Comparison of ENCODE assay signal across 21 mouse cellular contexts in genomic region chr19:6947742-6948141, GRCm38 (mm10). TPM values are rescaled to one million over a fixed set of nuclear protein-coding genes. Genes with fewer than 3 reads are reported as not detected.
DNase-seq lines count a peak whose midpoint lies in the region; ATAC-seq and TF ChIP-seq lines count a peak whose summit lies in the region.
"Had no signal": no experiment of that assay in that cellular context is flagged by ENCODE, and none has a peak within 500 bp of the region (broad histone marks: within the 10 kb centered on the region; RNA-seq: fewer than 3 reads in every experiment).

No protein-coding gene starts in this region.

- H3K27me3 ChIP-seq in cerebellum, adult 2 months (ENCODE audit: control insufficient read depth, insufficient read depth, low read length), result no peaks in the 10 kb centered on the region
- no peaks in the 10 kb centered on the region for H3K27me3 ChIP-seq in hindbrain, postnatal 0 days (ENCODE audit: insufficient read depth, low read length)
- no peaks in the 10 kb centered on the region for H3K27me3 ChIP-seq in hindbrain, embryonic 14.5 days (ENCODE audit: control insufficient read depth, insufficient read depth, low read length)
- H3K27me3 ChIP-seq in ES-Bruce4 (ENCODE audit: control insufficient read depth, insufficient read depth, low read length, poor library complexity, severe bottlenecking), result no peaks in the 10 kb centered on the region
- H3K27me3 ChIP-seq: heart, embryonic 15.5 days had no signal

- no peak for DNase-seq in cerebellum, adult 2 months
- DNase-seq in cerebellum, adult 9-10 months, result no peak
- no peak for DNase-seq in hindbrain, postnatal 0 days (ENCODE audit: low spot score)
- no peak for DNase-seq in hindbrain, embryonic 14.5 days (ENCODE audit: low spot score)
- DNase-seq in ZHBTc4 (ENCODE audit: low read depth, low spot score), result peak; percentile 58
- DNase-seq in kidney, postnatal 25 days, result no peak
- DNase-seq: adrenal gland, postnatal 10 days; B cell, adult 2 months; gastrocnemius, postnatal 14 days; heart, adult 2 months; heart, postnatal 14 days; kidney, adult 2 months had no signal

- no peaks in the 10 kb centered on the region for H3K9me3 ChIP-seq in hindbrain, postnatal 0 days (ENCODE audit: low read length)
- H3K9me3 ChIP-seq in hindbrain, embryonic 14.5 days (ENCODE audit: control insufficient read depth, low read length), result no peaks in the 10 kb centered on the region
- H3K9me3 ChIP-seq in ES-Bruce4 (replicated peaks; ENCODE audit: control insufficient read depth, insufficient read depth, low read length, poor library complexity, severe bottlenecking), result no peaks in the 10 kb centered on the region
- H3K9me3 ChIP-seq: heart, embryonic 15.5 days had no signal

- TF ChIP-seq CTCF in cerebellum, adult 2 months (IDR thresholded peaks at IDR 0.05; ENCODE audit: borderline replicate concordance, insufficient read depth, low read depth, low read length), result no peak
- no peak for TF ChIP-seq CTCF in hindbrain, postnatal 0 days (IDR thresholded peaks at IDR 0.05; ENCODE audit: low read depth)
- no peak for TF ChIP-seq CTCF in ES-Bruce4 (IDR thresholded peaks at IDR 0.05; ENCODE audit: low read depth, low read length)

- WGBS in cerebellum, adult 2 months, result 35% methylated on average over 4 of the region's 4 CpGs
- 55% methylated on average over 4 of the region's 4 CpGs for WGBS in hindbrain, postnatal 0 days
- 56% methylated on average over 4 of the region's 4 CpGs for WGBS in hindbrain, embryonic 14.5 days

- H3K27ac ChIP-seq in cerebellum, adult 2 months (ENCODE audit: insufficient read depth, low read length), result peak overlapping the region; percentile 74
- H3K27ac ChIP-seq in hindbrain, postnatal 0 days, result no peak overlapping the region; the same call in 1 of the 2 replicates
- H3K27ac ChIP-seq in hindbrain, embryonic 14.5 days, result no peak overlapping the region
- peak overlapping the region; percentile 51 for H3K27ac ChIP-seq in ES-Bruce4 (ENCODE audit: insufficient read depth, low read length)
- H3K27ac ChIP-seq: heart, adult 2 months; heart, embryonic 15.5 days had no signal

- no peak for ATAC-seq in hindbrain, postnatal 0 days
- ATAC-seq in hindbrain, embryonic 14.5 days (ENCODE audit: low FRiP score), result no peak
- ATAC-seq: CD4-positive, CD25-positive, alpha-beta regulatory T cell, adult 4 months; forebrain, embryonic 16.5 days; hindbrain, embryonic 16.5 days had no signal

- H3K4me2 ChIP-seq in hindbrain, postnatal 0 days (ENCODE audit: low read depth, low read length), result no peak overlapping the region
- H3K4me2 ChIP-seq in hindbrain, embryonic 14.5 days (replicated peaks), result no peak overlapping the region
- H3K4me2 ChIP-seq: heart, embryonic 11.5 days; heart, embryonic 15.5 days had no signal

- 0 out of 2 replicates have a peak overlapping the region, but pooled peaks have one; percentile 13 for H3K9ac ChIP-seq in hindbrain, postnatal 0 days (replicated peaks; ENCODE audit: low read length)
- no peak overlapping the region for H3K9ac ChIP-seq in hindbrain, embryonic 14.5 days
- H3K9ac ChIP-seq in ES-Bruce4 (ENCODE audit: low read depth, poor library complexity, severe bottlenecking), result 0 out of 2 replicates have a peak overlapping the region, but pooled peaks have one; percentile 6
- H3K9ac ChIP-seq: heart, embryonic 15.5 days had no signal

- no peak overlapping the region for H3K4me3 ChIP-seq in cerebellum, adult 2 months (replicated peaks; ENCODE audit: insufficient read depth, low read depth, low read length)
- no peak overlapping the region for H3K4me3 ChIP-seq in hindbrain, postnatal 0 days (ENCODE audit: low read length)
- no peak overlapping the region for H3K4me3 ChIP-seq in hindbrain, embryonic 14.5 days (replicated peaks; ENCODE audit: low read length)
- H3K4me3 ChIP-seq in ES-Bruce4 (ENCODE audit: low read depth, low read length), result no peak overlapping the region
- H3K4me3 ChIP-seq: heart, adult 2 months; heart, embryonic 15.5 days had no signal

- H3K4me1 ChIP-seq in cerebellum, adult 2 months (ENCODE audit: control insufficient read depth, insufficient read depth, low read length), result peaks cover 20% of the 10 kb centered on the region
- H3K4me1 ChIP-seq in hindbrain, postnatal 0 days (ENCODE audit: insufficient read depth, low read length), result peaks cover 13% of the 10 kb centered on the region
- peaks cover 22% of the 10 kb centered on the region for H3K4me1 ChIP-seq in hindbrain, embryonic 14.5 days (replicated peaks; ENCODE audit: control insufficient read depth, insufficient read depth, low read length)
- H3K4me1 ChIP-seq in ES-Bruce4 (ENCODE audit: control insufficient read depth, insufficient read depth, low read length), result peaks cover 3% of the 10 kb centered on the region

- 0 out of 2 replicates have a peak, but pooled peaks have one; percentile 5 for TF ChIP-seq EP300 in ES-Bruce4 (IDR thresholded peaks at IDR 0.05; ENCODE audit: insufficient read depth, low read depth, low read length)

- no peak for TF ChIP-seq POLR2A in cerebellum, adult 2 months (IDR thresholded peaks at IDR 0.05; ENCODE audit: borderline replicate concordance, insufficient read depth, low read length)
- no peak for TF ChIP-seq POLR2A in ES-Bruce4 (IDR thresholded peaks at IDR 0.05; ENCODE audit: insufficient read depth, low read length)

- no peaks in the 10 kb centered on the region for H3K36me3 ChIP-seq in hindbrain, postnatal 0 days (ENCODE audit: insufficient read depth, low read length)
- peaks cover 18% of the 10 kb centered on the region for H3K36me3 ChIP-seq in hindbrain, embryonic 14.5 days (replicated peaks; ENCODE audit: control insufficient read depth, insufficient read depth)
- no peaks in the 10 kb centered on the region for H3K36me3 ChIP-seq in ES-Bruce4 (ENCODE audit: control insufficient read depth, insufficient read depth, low read length, poor library complexity, severe bottlenecking)

RNA-seq across cellular contexts. Expression of gene Gpr137, which starts 5.5 kb away (rescaled TPM):
- 125 and 127 TPM in 2 replicates for polyA plus RNA-seq in cerebellum, adult 2 months (2012; rRNA removed)
- 122 and 129 TPM in 2 replicates for total RNA-seq in hindbrain, postnatal 0 days (2014; rRNA removed)
- polyA plus RNA-seq in hindbrain, postnatal 0 days (2015; fragmentation: Nextera tagmentation; extraction: Ambion mirVana), result 65.6 and 68.7 TPM in 2 replicates
- polyA plus RNA-seq in hindbrain, embryonic 14.5 days (2014; fragmentation: Nextera tagmentation; extraction: Ambion mirVana), result 60.2 and 68.8 TPM in 2 replicates
- polyA plus RNA-seq in ES-Bruce4 (2011; ENCODE audit: insufficient read depth, insufficient read length, low read depth, missing spikeins), result 9.0 and 12.8 TPM in 2 replicates

RNA-seq across cellular contexts. Expression of gene Bad, which starts 6.1 kb away (rescaled TPM):
- 71.6 and 73.8 TPM in 2 replicates for polyA plus RNA-seq in cerebellum, adult 2 months (2012; rRNA removed)
- total RNA-seq in hindbrain, postnatal 0 days (2014; rRNA removed), result 58.2 and 67.0 TPM in 2 replicates
- polyA plus RNA-seq in hindbrain, postnatal 0 days (2015; fragmentation: Nextera tagmentation; extraction: Ambion mirVana), result 86.6 and 88.0 TPM in 2 replicates
- polyA plus RNA-seq in hindbrain, embryonic 14.5 days (2014; fragmentation: Nextera tagmentation; extraction: Ambion mirVana), result 81.8 and 84.5 TPM in 2 replicates
- 14.6 and 16.2 TPM in 2 replicates for polyA plus RNA-seq in ES-Bruce4 (2011; ENCODE audit: insufficient read depth, insufficient read length, low read depth, missing spikeins)

RNA-seq across cellular contexts. Expression of gene Kcnk4, which starts 13.4 kb away (rescaled TPM):
- 5.8 and 5.9 TPM in 2 replicates for polyA plus RNA-seq in cerebellum, adult 2 months (2012; rRNA removed)
- 13.3 and 17.6 TPM in 2 replicates for total RNA-seq in hindbrain, postnatal 0 days (2014; rRNA removed)
- polyA plus RNA-seq in hindbrain, postnatal 0 days (2015; fragmentation: Nextera tagmentation; extraction: Ambion mirVana), result 15.9 and 21.7 TPM in 2 replicates
- polyA plus RNA-seq in hindbrain, embryonic 14.5 days (2014; fragmentation: Nextera tagmentation; extraction: Ambion mirVana), result 8.5 and 10.9 TPM in 2 replicates
- 1.5 TPM in 1 of 2 replicates, not detected in the other for polyA plus RNA-seq in ES-Bruce4 (2011; ENCODE audit: insufficient read depth, insufficient read length, low read depth, missing spikeins)
- total RNA-seq: gastrocnemius, adult 18-20 months; gastrocnemius, postnatal 14 days; heart, adult 2 months; hematopoietic stem cell, adult 5-6 weeks had no signal
- polyA plus RNA-seq: CD4-positive, CD25-positive, alpha-beta regulatory T cell, adult 4 months; forebrain, embryonic 11.5 days had no signal

RNA-seq across cellular contexts. Expression of gene Catsperz, which starts 22.6 kb away (rescaled TPM):
- polyA plus RNA-seq in cerebellum, adult 2 months (2012; rRNA removed), result 2.8 and 3.2 TPM in 2 replicates
- 2.0 TPM in 1 of 2 replicates, not detected in the other for total RNA-seq in hindbrain, postnatal 0 days (2014; rRNA removed)
- 2.9 and 3.7 TPM in 2 replicates for polyA plus RNA-seq in hindbrain, postnatal 0 days (2015; fragmentation: Nextera tagmentation; extraction: Ambion mirVana)
- 1.7 and 2.3 TPM in 2 replicates for polyA plus RNA-seq in hindbrain, embryonic 14.5 days (2014; fragmentation: Nextera tagmentation; extraction: Ambion mirVana)
- 1.4 and 1.8 TPM in 2 replicates for polyA plus RNA-seq in ES-Bruce4 (2011; ENCODE audit: insufficient read depth, insufficient read length, low read depth, missing spikeins)
- total RNA-seq: gastrocnemius, adult 18-20 months; gastrocnemius, postnatal 14 days; heart, adult 2 months; heart, postnatal 14 days; hematopoietic stem cell, adult 5-6 weeks had no signal
- polyA plus RNA-seq: CD4-positive, CD25-positive, alpha-beta regulatory T cell, adult 4 months; forebrain, embryonic 11.5 days had no signal

RNA-seq across cellular contexts. Expression of gene Esrra, which starts 26.1 kb away (rescaled TPM):
- polyA plus RNA-seq in cerebellum, adult 2 months (2012; rRNA removed), result 95.3 and 103 TPM in 2 replicates
- total RNA-seq in hindbrain, postnatal 0 days (2014; rRNA removed), result 47.0 and 61.6 TPM in 2 replicates
- 11.8 and 12.3 TPM in 2 replicates for polyA plus RNA-seq in hindbrain, postnatal 0 days (2015; fragmentation: Nextera tagmentation; extraction: Ambion mirVana)
- 6.2 and 7.3 TPM in 2 replicates for polyA plus RNA-seq in hindbrain, embryonic 14.5 days (2014; fragmentation: Nextera tagmentation; extraction: Ambion mirVana)
- polyA plus RNA-seq in ES-Bruce4 (2011; ENCODE audit: insufficient read depth, insufficient read length, low read depth, missing spikeins), result 13.6 and 16.7 TPM in 2 replicates

Comparison
In these comparisons a context has a peak if more than half of its experiments do, and no peak if none do; other contexts are left out.
1. H3K27ac ChIP-seq: peak in cerebellum, adult 2 months (single experiment) and ES-Bruce4 (single experiment); none in hindbrain, postnatal 0 days (single experiment) and hindbrain, embryonic 14.5 days (single experiment).